Mouse (Mus musculus) MEL (cell line): ENCODE results near the gene Chrm3. TPM values are rescaled to one million over a fixed set of nuclear protein-coding genes. Genes with fewer than 3 reads are reported as not detected.

Experiments used
- DNase-seq: peaks from one replicate; pipeline ENCODE4 v3.0.0; 2011; ENCODE audit warnings: low read depth, low spot score
- H3K27ac ChIP-seq: 2 replicates; pipeline ENCODE4 v1.5.1; 2012; ENCODE audit warnings: low read depth, mild to moderate bottlenecking, control low read depth, low read length, moderate library complexity; ENCODE audit not compliant: control insufficient read depth
- H3K27me3 ChIP-seq, 2 experiments: fragments of 150-350 bp in 1 of 2; sonication (generic) in 1 of 2; 2 replicates each; pipeline ENCODE4 v1.6.1; 2012; ENCODE audit warnings: low read length in 2 of 2, mild to moderate bottlenecking in 2 of 2, improper control_type of control experiment in 1 of 2, moderate library complexity in 1 of 2; ENCODE audit not compliant: insufficient read depth in 2 of 2, control insufficient read depth in 1 of 2
- H3K36me3 ChIP-seq, 2 experiments: 2 replicates each; pipeline ENCODE4 v1.6.1; 2012 to 2014; ENCODE audit warnings: low read length in 2 of 2, improper control_type of control experiment in 1 of 2, inconsistent platforms in 1 of 2, mild to moderate bottlenecking in 1 of 2; ENCODE audit not compliant: insufficient read depth in 2 of 2, control insufficient read depth in 1 of 2
- H3K4me1 ChIP-seq, 2 experiments: fragments of 150-350 bp in 1 of 2; sonication (generic) in 1 of 2; 2 replicates each; pipeline ENCODE4 v1.6.1; 2012; ENCODE audit warnings: low read length in 2 of 2, improper control_type of control experiment in 1 of 2, mild to moderate bottlenecking in 1 of 2; ENCODE audit not compliant: insufficient read depth in 2 of 2, control insufficient read depth in 1 of 2
- H3K4me3 ChIP-seq, 2 experiments: fragments of 150-350 bp in 1 of 2; sonication (generic) in 1 of 2; 2 replicates each; pipeline ENCODE4 v1.5.1; 2012; ENCODE audit warnings: low read depth in 2 of 2, low read length in 2 of 2, mild to moderate bottlenecking in 2 of 2, moderate library complexity in 2 of 2, control low read depth in 1 of 2, improper control_type of control experiment in 1 of 2; ENCODE audit not compliant: control insufficient read depth in 1 of 2, insufficient read depth in 1 of 2
- H3K79me2 ChIP-seq: 2 replicates; pipeline ENCODE4 v1.6.1; 2012; ENCODE audit warnings: mild to moderate bottlenecking, low read length, moderate library complexity; ENCODE audit not compliant: control insufficient read depth, poor library complexity, insufficient read depth
- H3K9ac ChIP-seq: 2 replicates; pipeline ENCODE4 v1.6.1; 2012; ENCODE audit warnings: low read depth, mild to moderate bottlenecking, control low read depth, low read length, moderate library complexity; ENCODE audit not compliant: control insufficient read depth, poor library complexity, severe bottlenecking
- H3K9me3 ChIP-seq: fragments of 150-350 bp; sonication (generic); replicated peaks from 2 replicates; pipeline ENCODE4 v1.6.1; 2012; ENCODE audit warnings: mild to moderate bottlenecking, low read length, improper control_type of control experiment, moderate library complexity; ENCODE audit not compliant: insufficient read depth
- BHLHE40 ChIP-seq: IDR thresholded peaks from 2 replicates; pipeline ENCODE4 v1.6.1; 2012; ENCODE audit warnings: low read depth, mild to moderate bottlenecking, inconsistent platforms, low read length, improper control_type of control experiment, borderline replicate concordance
- CTCF ChIP-seq, 3 experiments: IDR thresholded peaks in 2 of 3; conservative IDR thresholded peaks in 1 of 3; 2 replicates each; pipeline ENCODE4 v1.5.1; 2011 to 2012; ENCODE audit warnings: low read length in 3 of 3, low read depth in 2 of 3, mild to moderate bottlenecking in 2 of 3, improper control_type of control experiment in 1 of 3, inconsistent platforms in 1 of 3, mixed read lengths in 1 of 3, moderate library complexity in 1 of 3; ENCODE audit not compliant: control insufficient read depth in 1 of 3, insufficient read depth in 1 of 3, poor library complexity in 1 of 3, severe bottlenecking in 1 of 3
- ELF1 ChIP-seq: IDR thresholded peaks from 2 replicates; pipeline ENCODE4 v1.6.1; 2014; ENCODE audit warnings: low read depth, mild to moderate bottlenecking, inconsistent platforms, low read length, improper control_type of control experiment, moderate library complexity
- EP300 ChIP-seq, 2 experiments: IDR thresholded peaks; 2 replicates each; pipeline ENCODE4 v1.6.1; 2011; ENCODE audit warnings: improper control_type of control experiment in 2 of 2, low read length in 2 of 2, low read depth in 1 of 2, mild to moderate bottlenecking in 1 of 2
- ETS1 ChIP-seq: IDR thresholded peaks from 2 replicates; pipeline ENCODE4 v1.6.1; 2012; ENCODE audit warnings: low read depth, mild to moderate bottlenecking, inconsistent platforms, low read length, improper control_type of control experiment, moderate library complexity
- KAT2A ChIP-seq: conservative IDR thresholded peaks from 2 replicates; pipeline ENCODE4 v1.6.1; 2012; ENCODE audit warnings: low read depth, low read length, improper control_type of control experiment, inconsistent platforms
- MAFK ChIP-seq: IDR thresholded peaks from 2 replicates; pipeline ENCODE4 v1.6.1; 2011; ENCODE audit warnings: low read depth, mild to moderate bottlenecking, low read length, improper control_type of control experiment, borderline replicate concordance
- MAZ ChIP-seq: IDR thresholded peaks from 2 replicates; pipeline ENCODE4 v1.6.1; 2012; ENCODE audit warnings: low read depth, mild to moderate bottlenecking, inconsistent platforms, low read length, improper control_type of control experiment
- NELFE ChIP-seq: IDR thresholded peaks from 2 replicates; pipeline ENCODE4 v1.6.1; 2011; ENCODE audit warnings: low read depth, low read length, improper control_type of control experiment
- RCOR1 ChIP-seq: IDR thresholded peaks from 2 replicates; pipeline ENCODE4 v1.6.1; 2012; ENCODE audit warnings: low read depth, mild to moderate bottlenecking, inconsistent platforms, low read length, improper control_type of control experiment
- SIN3A ChIP-seq: IDR thresholded peaks from 2 replicates; pipeline ENCODE4 v1.6.1; 2012; ENCODE audit warnings: low read length, improper control_type of control experiment, inconsistent platforms
- TAL1 ChIP-seq: IDR thresholded peaks from 2 replicates; pipeline ENCODE4 v1.6.1; 2012; ENCODE audit warnings: mild to moderate bottlenecking, inconsistent platforms, low read length, moderate library complexity, mixed read lengths
- TBP ChIP-seq: IDR thresholded peaks from 2 replicates; pipeline ENCODE4 v1.8.0; 2011; ENCODE audit warnings: low read depth, low read length, improper control_type of control experiment
- TCF12 ChIP-seq: IDR thresholded peaks from 2 replicates; pipeline ENCODE4 v1.6.1; 2014; ENCODE audit warnings: low read depth, mild to moderate bottlenecking, inconsistent platforms, low read length, improper control_type of control experiment, moderate library complexity
- USF1 ChIP-seq: IDR thresholded peaks from 2 replicates; pipeline ENCODE4 v1.6.1; 2014; ENCODE audit warnings: low read depth, mild to moderate bottlenecking, inconsistent platforms, low read length, improper control_type of control experiment, moderate library complexity
- USF2 ChIP-seq, 2 experiments: IDR thresholded peaks; 2 replicates each; pipeline ENCODE4 v1.6.1; 2011 to 2012; ENCODE audit warnings: improper control_type of control experiment in 2 of 2, low read length in 2 of 2, borderline replicate concordance in 1 of 2, inconsistent platforms in 1 of 2, low read depth in 1 of 2, mild to moderate bottlenecking in 1 of 2; ENCODE audit not compliant: insufficient read depth in 1 of 2
- ZMIZ1 ChIP-seq: IDR thresholded peaks from 2 replicates; pipeline ENCODE4 v1.6.1; 2012; ENCODE audit warnings: low read depth, mild to moderate bottlenecking, inconsistent platforms, low read length, improper control_type of control experiment, moderate library complexity
- polyA plus RNA-seq, 2 experiments: library from polyadenylated mRNA; stranded (reverse) in 1 of 2; unstranded in 1 of 2; fragments of >175 nt in 1 of 2; fragments of >200 nt in 1 of 2; gene quantifications; 2 replicates each; pipeline versions ENCODE4 v1.2.1 to v1.2.4; 2012; ENCODE audit warnings: low replicate concordance in 2 of 2, low read depth in 1 of 2; ENCODE audit not compliant: insufficient read length in 2 of 2, insufficient read depth in 1 of 2, missing spikeins in 1 of 2
- total RNA-seq: library from RNA; depleted of rRNA; stranded (reverse); fragments of 300-350 nt; gene quantifications from 2 replicates; pipeline ENCODE4 v1.2.3, GENCODE M21; 2012

Chrm3 gene
- total and polyA plus RNA-seq, 3 experiments, result not detected

- H3K9me3 ChIP-seq, result no peaks in the 10 kb centered on the region
- TF ChIP-seq ZMIZ1, result no peak
- TF ChIP-seq USF1, result peak; percentile 23; the same call in 1 of the 2 replicates
- no peak for TF ChIP-seq USF2 (IDR thresholded peaks at IDR 0.05; ENCODE audit: borderline replicate concordance in 1 of 2, insufficient read depth in 1 of 2, low read depth in 1 of 2, low read length in 2 of 2)
- no peak for TF ChIP-seq TAL1
- H3K4me1 ChIP-seq, result no peaks in the 10 kb centered on the region
- H3K9ac ChIP-seq, result no peak overlapping the region
- H3K27me3 ChIP-seq, result no peaks in the 10 kb centered on the region; a peak in 1 of 4 replicates
- no peaks in the 10 kb centered on the region for H3K79me2 ChIP-seq
- no peak overlapping the region for H3K4me3 ChIP-seq
- no peak overlapping the region for H3K27ac ChIP-seq
- DNase-seq, result no peak
- no peaks in the 10 kb centered on the region for H3K36me3 ChIP-seq
Measured at GRCm38 (mm10) chr13:9907202-9907601, 453.4 kb downstream of the Chrm3 start.

- Histone ChIP-seq H3K36me3 (no peaks in the 10 kb centered on the region), H3K27ac (no peak overlapping the region), H3K4me1 (no peaks in the 10 kb centered on the region), H3K9me3 (no peaks in the 10 kb centered on the region), H3K79me2 (no peaks in the 10 kb centered on the region), H3K9ac (no peak overlapping the region), H3K27me3 (no peaks in the 10 kb centered on the region; a peak in 1 of 4 replicates), H3K4me3 (no peak overlapping the region)
- DNase-seq, result no peak
- no peak for TF ChIP-seq KAT2A
- TF ChIP-seq ETS1, result no peak
- TF ChIP-seq ELF1, result no peak
- no peak for TF ChIP-seq MAZ
- TF ChIP-seq SIN3A, result no peak
- TF ChIP-seq CTCF (IDR thresholded peaks at IDR 0.05 in 2 of 3, conservative IDR thresholded peaks at IDR 0.05 in 1 of 3; ENCODE audit: control insufficient read depth in 1 of 3, insufficient read depth in 1 of 3, low read depth in 2 of 3, low read length in 3 of 3, poor library complexity in 1 of 3, severe bottlenecking in 1 of 3), result no peak
- no peak for TF ChIP-seq TCF12
Measured at GRCm38 (mm10) chr13:9904455-9904854, 456.2 kb downstream of the Chrm3 start.

GRCm38 (mm10) chr13:9900653-9901385 lies 459.8 kb downstream of the Chrm3 start:
- Histone ChIP-seq H3K36me3 (no peaks in the 10 kb centered on the region), H3K9ac (no peak overlapping the region), H3K27ac (no peak overlapping the region), H3K79me2 (no peaks in the 10 kb centered on the region), H3K4me3 (no peak overlapping the region), H3K27me3 (no peaks in the 10 kb centered on the region; a peak in 1 of 4 replicates), H3K4me1 (no peaks in the 10 kb centered on the region), H3K9me3 (no peaks in the 10 kb centered on the region)
- no peak for TF ChIP-seq MAFK
- TF ChIP-seq RCOR1, result no peak
- 0 out of 2 replicates have a peak, but pooled peaks have one; percentile 25 for TF ChIP-seq ETS1
- TF ChIP-seq TBP, result no peak
- peak; percentile 70; the same call in 1 of the 2 replicates for TF ChIP-seq TCF12
- no peak for TF ChIP-seq NELFE
- TF ChIP-seq EP300 (IDR thresholded peaks at IDR 0.05; ENCODE audit: low read depth in 1 of 2, low read length in 2 of 2), result peak in 1 of 2 experiments; percentile 38; a peak in 1 of 4 replicates
- peak; percentile 84 for TF ChIP-seq BHLHE40
- peak; percentile 12 for DNase-seq
